Mouse (Mus musculus) Muller cell, postnatal 12 days (primary cell): ENCODE measurements at regions not wholly inside any gene's neighbourhood (a gene's known extent, or its start where the extent isn't known, plus 50 kb on each side); places are given as distances from the start of the nearest gene placed in this dataset.

Source experiments
- DNase-seq: peaks from one replicate; pipeline ENCODE4 v3.0.0-alpha.2; 2015; ENCODE audit errors: inconsistent ontology term

- DNase-seq = no peak
Observed at GRCm38 (mm10) chr3:41363947-41364346, 191.6 kb upstream of the Jade1 start.

DNA sequence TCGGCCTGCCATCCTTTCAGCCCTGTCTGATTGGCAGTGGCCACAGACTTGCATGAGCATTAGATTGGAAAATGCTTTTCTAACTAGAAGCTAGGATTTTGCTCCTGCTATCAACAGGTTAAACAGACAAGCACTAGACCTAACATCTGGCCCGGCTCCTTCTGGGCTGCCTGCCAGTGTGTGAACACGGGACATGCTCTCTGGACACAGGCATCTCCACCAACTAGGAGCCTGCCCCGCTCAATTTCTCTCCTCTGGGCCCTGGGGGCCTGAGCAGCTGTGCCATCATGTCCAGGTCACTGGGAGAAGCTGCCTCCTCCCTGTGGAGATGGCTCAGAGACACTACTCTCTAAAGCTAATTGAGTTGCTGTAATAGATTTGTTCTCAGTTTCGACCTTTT is 195.3 kb upstream of the Jade1 start:
- DNase-seq = no peak

- no peak for DNase-seq
Observed at GRCm38 (mm10) chr3:41359458-41359857, 196.1 kb upstream of the Jade1 start.

- no peak for DNase-seq
Observed at GRCm38 (mm10) chr3:41353021-41353420, 202.5 kb upstream of the Jade1 start.

- DNase-seq = no peak
Observed at GRCm38 (mm10) chr3:41351786-41352185, 203.7 kb upstream of the Jade1 start.

DNA sequence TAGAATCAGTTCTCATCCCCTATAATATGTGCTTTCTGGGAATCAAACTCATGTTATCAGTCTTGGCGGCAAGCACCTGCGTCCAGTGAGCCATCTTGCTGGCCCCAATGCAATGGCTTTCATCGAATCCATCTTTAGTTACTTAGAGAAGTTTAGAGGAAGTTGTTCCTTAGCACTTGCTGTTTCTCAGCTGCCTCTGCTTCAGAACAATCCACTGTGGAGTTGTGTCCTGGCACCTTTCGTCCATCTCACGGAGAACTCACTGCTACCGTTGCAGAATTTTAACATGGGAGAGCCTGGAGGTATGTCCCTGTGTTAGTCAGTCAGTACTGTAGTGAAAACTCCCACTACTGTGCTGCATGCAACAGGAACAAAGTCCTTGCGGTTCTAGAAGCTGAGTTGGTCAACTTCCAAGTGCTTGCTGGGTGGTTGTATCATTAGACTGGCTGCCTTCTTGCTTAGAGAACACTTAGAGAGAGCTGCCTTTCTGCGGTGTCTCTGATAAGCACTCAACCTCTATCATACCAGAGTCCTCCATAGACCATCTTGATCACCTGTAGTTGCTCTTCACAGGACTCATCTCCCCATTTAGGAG is 204.3 kb upstream of the Jade1 start:
- DNase-seq = no peak

GRCm38 (mm10) chr3:41350331-41350730 is 205.2 kb upstream of the Jade1 start:
- DNase-seq = no peak

- DNase-seq = no peak
Observed at GRCm38 (mm10) chr3:41348795-41349194, 206.7 kb upstream of the Jade1 start.

- DNase-seq = no peak
Observed at GRCm38 (mm10) chr3:41346863-41347262, 208.7 kb upstream of the Jade1 start.

DNA sequence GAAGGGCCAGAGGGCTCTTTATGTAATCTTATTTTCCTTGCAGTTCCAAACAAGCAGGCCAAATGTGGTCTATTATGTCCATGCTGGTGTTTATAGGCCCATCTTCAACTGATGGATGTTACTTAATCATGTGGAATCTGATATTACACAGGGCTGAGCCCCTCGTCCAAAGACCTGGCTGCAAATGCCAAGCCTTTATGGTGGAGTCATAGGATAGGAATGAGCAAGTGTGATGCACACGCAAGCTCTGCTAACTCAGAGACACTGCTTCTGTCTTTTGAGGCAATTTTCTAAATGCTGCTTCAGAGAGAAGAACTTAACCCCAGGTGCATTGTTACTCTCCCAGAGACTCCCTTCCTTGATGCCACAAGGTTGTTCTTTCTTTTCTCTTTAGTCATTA is 212.1 kb upstream of the Jade1 start:
- no peak for DNase-seq

DNA sequence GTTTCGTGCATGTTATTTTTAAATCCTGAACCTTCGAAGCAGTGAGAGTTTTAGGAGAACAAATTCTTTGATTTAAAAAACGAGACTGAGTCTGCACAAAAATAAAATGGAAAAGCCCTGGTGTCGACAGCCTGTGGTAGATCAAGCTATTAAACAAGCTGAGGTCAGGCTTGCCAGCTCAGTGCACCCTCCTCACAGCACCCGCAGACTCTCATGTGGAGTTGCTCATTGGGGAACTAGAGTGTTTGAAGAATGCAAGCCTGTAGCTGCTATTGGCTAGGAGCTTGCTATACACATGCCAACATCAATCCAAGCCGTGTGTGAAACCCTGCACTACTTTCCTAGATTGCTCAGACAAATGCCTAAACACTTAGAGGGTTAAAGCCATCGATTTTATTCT is 223.1 kb upstream of the Jade1 start:
- no peak for DNase-seq

- no peak for DNase-seq
Observed at GRCm38 (mm10) chr3:41330356-41330755, 225.2 kb upstream of the Jade1 start.

DNA sequence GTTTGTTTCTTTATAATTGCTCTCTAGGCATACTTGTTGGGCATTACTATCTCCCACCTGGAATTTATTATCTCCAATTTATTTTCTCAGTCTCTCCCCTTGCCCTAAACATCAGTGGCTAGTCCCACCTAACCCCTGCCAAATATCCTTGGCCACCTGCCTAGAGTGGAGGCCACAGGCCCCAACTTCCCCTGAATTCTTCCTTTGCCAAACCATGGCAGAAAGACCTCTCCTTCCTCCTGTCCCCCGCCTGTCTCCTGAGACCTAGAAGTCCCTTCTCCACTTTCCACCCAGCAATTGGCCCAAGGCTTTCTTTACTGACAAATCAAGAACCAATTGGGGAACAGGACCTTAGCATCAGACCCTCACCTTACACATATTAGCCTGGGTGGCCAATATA is 226.7 kb upstream of the Jade1 start:
- no peak for DNase-seq

DNA sequence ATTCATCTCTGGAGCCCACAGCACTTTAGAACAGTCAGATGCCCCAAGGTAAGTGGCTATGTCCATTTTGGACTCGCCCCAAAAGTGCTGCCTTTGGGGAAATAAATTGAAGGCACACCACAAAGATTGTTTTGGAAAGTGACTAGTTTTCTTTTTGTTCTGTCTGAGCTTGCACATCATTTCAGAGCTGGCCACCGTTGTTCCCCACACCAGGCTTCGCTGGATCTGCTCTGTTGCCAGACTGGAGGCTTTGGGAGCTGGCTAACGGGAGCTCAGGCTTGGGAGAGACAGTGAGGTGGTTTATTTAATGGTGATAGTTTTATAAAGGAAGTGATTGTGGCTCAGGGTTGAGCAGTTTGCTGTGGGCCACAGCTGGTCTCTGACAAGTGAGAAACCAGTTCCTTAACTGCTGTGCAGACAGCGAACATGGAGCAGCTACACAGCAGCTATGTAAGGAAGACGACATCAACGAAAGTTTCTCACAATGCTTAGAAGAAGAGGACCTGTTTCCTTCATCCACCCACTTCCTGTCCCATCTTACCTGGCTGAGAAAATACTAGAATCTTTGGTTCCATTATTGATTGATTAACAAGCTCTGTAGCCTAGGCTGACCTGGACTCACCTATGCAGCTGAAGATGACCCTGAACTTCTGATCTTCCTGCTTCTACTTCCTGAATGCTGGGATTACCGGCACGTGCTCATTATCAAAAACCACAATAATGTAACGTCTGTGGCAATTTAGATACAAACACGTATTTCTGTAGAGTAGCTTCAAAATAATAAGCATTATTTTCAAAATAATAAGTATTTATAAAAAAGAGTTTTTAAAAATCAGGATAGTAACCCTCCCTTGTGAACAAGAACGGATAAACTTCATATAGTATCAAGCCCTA is 229.1 kb upstream of the Jade1 start:
- DNase-seq = no peak

DNA sequence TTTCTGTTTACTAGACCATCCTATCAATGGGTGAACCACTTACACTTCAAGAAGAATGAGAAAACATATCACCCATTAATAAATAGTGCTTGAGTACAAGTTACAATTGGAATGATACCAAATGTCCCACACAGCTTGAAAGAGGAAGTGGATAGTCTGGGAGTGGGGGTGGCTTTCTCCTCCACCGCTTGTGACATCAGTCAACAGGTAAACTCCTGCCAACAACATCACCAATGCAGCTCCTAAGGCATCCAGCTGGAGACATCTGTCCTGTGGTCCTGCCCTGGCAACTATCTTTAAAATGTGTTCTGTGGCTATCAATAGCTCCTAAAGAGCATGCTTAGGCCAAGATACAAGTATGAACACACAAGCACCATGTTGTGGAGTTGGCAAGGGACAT is 233.7 kb upstream of the Jade1 start:
- DNase-seq = no peak

- DNase-seq = no peak
Observed at GRCm38 (mm10) chr3:41319214-41319856, 236.2 kb upstream of the Jade1 start.

GRCm38 (mm10) chr3:41318232-41319131 is 235.6 kb upstream of the Pgrmc2 start:
- DNase-seq = peak; percentile 27

GRCm38 (mm10) chr3:41317170-41317569 is 234.3 kb upstream of the Pgrmc2 start:
- no peak for DNase-seq

- no peak for DNase-seq
Observed at GRCm38 (mm10) chr3:41312492-41312891, 229.6 kb upstream of the Pgrmc2 start.

GRCm38 (mm10) chr3:41307400-41308028 is 224.7 kb upstream of the Pgrmc2 start:
- no peak for DNase-seq

DNA sequence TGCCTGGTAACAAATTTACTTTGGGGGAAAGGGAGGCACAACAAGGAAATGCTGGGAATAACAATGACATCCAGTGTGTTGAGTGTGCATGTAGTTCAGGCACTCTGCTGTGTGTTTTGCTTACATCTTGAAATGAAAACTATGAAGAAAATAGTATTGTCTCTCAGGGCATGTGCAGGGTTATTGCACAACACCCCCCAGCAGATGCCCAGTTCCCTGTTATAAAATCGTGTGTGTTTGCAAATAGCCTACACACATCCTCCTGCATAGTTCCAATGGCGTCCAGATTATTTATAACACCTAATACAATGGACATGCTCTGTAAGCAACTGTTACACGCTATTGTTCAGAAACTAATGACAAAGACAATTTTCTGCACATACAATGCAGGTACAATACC is 220.0 kb upstream of the Pgrmc2 start:
- no peak for DNase-seq
